Comparison of ENCODE assay signal across 24 mouse cellular contexts in genomic region chr2:118680926-118681325, GRCm38 (mm10). TPM values are rescaled to one million over a fixed set of nuclear protein-coding genes. Genes with fewer than 3 reads are reported as not detected.
DNase-seq lines count a peak whose midpoint lies in the region; ATAC-seq and TF ChIP-seq lines count a peak whose summit lies in the region.
"Had no signal": no experiment of that assay in that cellular context is flagged by ENCODE, and none has a peak within 500 bp of the region (broad histone marks: within the 10 kb centered on the region; RNA-seq: fewer than 3 reads in every experiment).

No protein-coding gene starts in this region.

- ATAC-seq in lung, postnatal 0 days = peak; percentile 71
- ATAC-seq: activated CD4-positive, CD25-positive, alpha-beta regulatory T cell, adult 4 months; CD4-positive, CD25-positive, alpha-beta regulatory T cell, adult 4 months; Patski had no signal

- no peak overlapping the region for H3K4me3 ChIP-seq in lung, adult 2 months (replicated peaks; ENCODE audit: extremely low read depth, low read depth, low read length)
- no peak overlapping the region for H3K4me3 ChIP-seq in lung, postnatal 0 days (ENCODE audit: low read depth, low read length)
- H3K4me3 ChIP-seq in testis, adult 2 months (ENCODE audit: control insufficient read depth, low read depth, low read length) = no peak overlapping the region

- H3K27ac ChIP-seq in lung, postnatal 0 days (ENCODE audit: low read length) = peak overlapping the region; percentile 15; the same call in 1 of the 2 replicates
- peak overlapping the region; percentile 50 for H3K27ac ChIP-seq in testis, adult 2 months (ENCODE audit: control insufficient read depth, insufficient read depth, low read depth, low read length)

- peaks cover 14% of the 10 kb centered on the region for H3K27me3 ChIP-seq in lung, postnatal 0 days (replicated peaks; ENCODE audit: insufficient read depth, low read length)
- H3K27me3 ChIP-seq in testis, adult 2 months (ENCODE audit: control insufficient read depth, insufficient read depth, low read length) = no peaks in the 10 kb centered on the region
- H3K27me3 ChIP-seq: CH12.LX, Patski had no signal

- H3K4me1 ChIP-seq in lung, adult 2 months (ENCODE audit: control insufficient read depth, insufficient read depth, low read length) = peaks cover 4% of the 10 kb centered on the region; the same call in 1 of the 2 replicates
- peaks cover 3% of the 10 kb centered on the region; the same call in 1 of the 2 replicates for H3K4me1 ChIP-seq in lung, postnatal 0 days (ENCODE audit: insufficient read depth, low read depth, low read length)
- peaks cover 24% of the 10 kb centered on the region for H3K4me1 ChIP-seq in testis, adult 2 months (ENCODE audit: control insufficient read depth, insufficient read depth, low read length)

- no peak for TF ChIP-seq CTCF in lung, adult 2 months (IDR thresholded peaks at IDR 0.05; ENCODE audit: insufficient read depth, low read length)
- TF ChIP-seq CTCF in lung, postnatal 0 days (IDR thresholded peaks at IDR 0.05) = no peak
- no peak for TF ChIP-seq CTCF in testis, adult 2 months (IDR thresholded peaks at IDR 0.05; ENCODE audit: control insufficient read depth, insufficient read depth, insufficient replicate concordance, low read depth, low read length)

- no peaks in the 10 kb centered on the region for H3K9me3 ChIP-seq in lung, postnatal 0 days (ENCODE audit: low read length)

- TF ChIP-seq EP300 in lung, postnatal 0 days (IDR thresholded peaks at IDR 0.05) = peak; percentile 92

- whole genome bisulfite sequencing in lung, adult 2 months = 84% methylated on average over 6 of the region's 6 CpGs
- WGBS in lung, postnatal 0 days = 68% methylated on average over 6 of the region's 6 CpGs

- TF ChIP-seq POLR2A in lung, adult 2 months (IDR thresholded peaks at IDR 0.05; ENCODE audit: borderline replicate concordance, extremely low read depth, low read depth, low read length) = no peak
- no peak for TF ChIP-seq POLR2A in testis, adult 2 months (IDR thresholded peaks at IDR 0.05; ENCODE audit: control insufficient read depth, low read depth, low read length)

- no peak overlapping the region for H3K4me2 ChIP-seq in lung, postnatal 0 days (replicated peaks; ENCODE audit: low read depth, low read length)

- peak; percentile 11 for DNase-seq in lung, adult 2 months
- no peak for DNase-seq in lung, postnatal 25 days (ENCODE audit: low spot score)
- DNase-seq in lung, postnatal 0 days (ENCODE audit: low spot score) = peak; percentile 72
- DNase-seq in lung, postnatal 36 days = no peak
- no peak for DNase-seq in testis, postnatal 10 days (ENCODE audit: low spot score)
- peak; percentile 76 for DNase-seq in testis, postnatal 14 days (ENCODE audit: low spot score)
- DNase-seq in adrenal gland, adult 8-10 months = no peak
- DNase-seq: adrenal gland, adult 2 months; adrenal gland, postnatal 10 days; adrenal gland, postnatal 14 days; adrenal gland, postnatal 25 days; adrenal gland, postnatal 36 days; B cell, adult 2 months; cerebellum, adult 11 months; cerebellum, adult 11-12 months; cerebellum, adult 18-20 months had no signal

- no peak overlapping the region for H3K9ac ChIP-seq in lung, postnatal 0 days (replicated peaks; ENCODE audit: low read depth)

- H3K36me3 ChIP-seq in lung, postnatal 0 days (ENCODE audit: insufficient read depth, low read length) = no peaks in the 10 kb centered on the region
- no peaks in the 10 kb centered on the region for H3K36me3 ChIP-seq in testis, adult 2 months (ENCODE audit: control insufficient read depth, insufficient read depth, low read length)

RNA-seq across cellular contexts. Expression of gene Pak6, which starts 17.8 kb away (rescaled TPM):
- 8.2 and 11.8 TPM in 2 replicates for polyA plus RNA-seq in lung, adult 2 months (2012; rRNA removed)
- 1.1 and 2.0 TPM in 2 replicates for polyA plus RNA-seq in lung, postnatal 0 days (2015; fragmentation: Nextera tagmentation; extraction: Ambion mirVana)
- polyA plus RNA-seq in testis, adult 2 months (2012; rRNA removed) = 6.2 and 7.6 TPM in 2 replicates
- total RNA-seq in adrenal gland, adult 8-10 months (2022) = 10 to 100 TPM; 27.0 to 35.6 (median 28.7) TPM
- polyA plus RNA-seq: activated CD4-positive, CD25-positive, alpha-beta regulatory T cell, adult 4 months had no signal

RNA-seq across cellular contexts. Expression of gene Ankrd63, which starts 22.8 kb away (rescaled TPM):
- 5.0 and 5.4 TPM in 2 replicates for polyA plus RNA-seq in lung, adult 2 months (2012; rRNA removed)
- polyA plus RNA-seq in lung, postnatal 0 days (2015; fragmentation: Nextera tagmentation; extraction: Ambion mirVana) = 0.02 and 0.05 TPM in 2 replicates
- polyA plus RNA-seq in testis, adult 2 months (2012; rRNA removed) = 1.8 and 1.9 TPM in 2 replicates
- under 1 TPM; 0.11 to 0.84 (median 0.36) TPM for total RNA-seq in adrenal gland, adult 8-10 months (2022)
- total RNA-seq: CH12.LX, ES-E14 had no signal
- polyA plus RNA-seq: activated CD4-positive, CD25-positive, alpha-beta regulatory T cell, adult 4 months; CD4-positive, CD25-positive, alpha-beta regulatory T cell, adult 4 months; G1E had no signal

RNA-seq across cellular contexts. Expression of gene Plcb2, which starts 47.3 kb away (rescaled TPM):
- polyA plus RNA-seq in lung, adult 2 months (2012; rRNA removed) = 11.8 and 15.2 TPM in 2 replicates
- polyA plus RNA-seq in lung, postnatal 0 days (2015; fragmentation: Nextera tagmentation; extraction: Ambion mirVana) = 1.6 TPM in 2 replicates
- 17.6 and 17.9 TPM in 2 replicates for polyA plus RNA-seq in testis, adult 2 months (2012; rRNA removed)
- 1 to 10 TPM; 2.0 to 4.1 (median 3.0) TPM for total RNA-seq in adrenal gland, adult 8-10 months (2022)
- polyA plus RNA-seq: C2C12 had no signal

Comparison
In these comparisons a context has a peak if more than half of its experiments do, and no peak if none do; other contexts are left out.
1. DNase-seq: peak in lung, adult 2 months (single experiment), lung, postnatal 0 days (single experiment) and testis, postnatal 14 days (single experiment); none in lung, postnatal 25 days (single experiment), lung, postnatal 36 days (single experiment), testis, postnatal 10 days (single experiment) and adrenal gland, adult 8-10 months (single experiment).